Mouse (Mus musculus) embryonic facial prominence, embryonic 14.5 days (tissue): ENCODE results near the gene Lrp6. TPM values are rescaled to one million over a fixed set of nuclear protein-coding genes. Genes with fewer than 3 reads are reported as not detected.

Experiments used
- ATAC-seq: fragments of 200-750 bp; cut with Nextera tagmentation; 2 replicates; pipeline ENCODE4 v1.8.0; 2017; ENCODE audit warnings: low read depth, moderate number of reproducible peaks, moderate TSS enrichment
- DNase-seq: peaks from one replicate; pipeline ENCODE4 v3.0.0-alpha.2; 2015; ENCODE audit warnings: low spot score
- H3K27ac ChIP-seq: fragments of 300-500 bp; sonication (generic); replicated peaks from 2 replicates; pipeline ENCODE4 v1.5.1; 2014; ENCODE audit warnings: low read depth, mild to moderate bottlenecking, low read length, moderate library complexity
- H3K27me3 ChIP-seq: fragments of 300-500 bp; sonication (generic); replicated peaks from 2 replicates; pipeline ENCODE4 v1.6.1; 2014; ENCODE audit warnings: low read length; ENCODE audit not compliant: control insufficient read depth, insufficient read depth
- H3K36me3 ChIP-seq: fragments of 300-500 bp; sonication (generic); 2 replicates; pipeline ENCODE4 v1.6.1; 2014; ENCODE audit warnings: low read length, mixed read lengths; ENCODE audit not compliant: control insufficient read depth, insufficient read depth
- H3K4me1 ChIP-seq: fragments of 300-500 bp; sonication (generic); 2 replicates; pipeline ENCODE4 v1.6.1; 2014; ENCODE audit warnings: antibody characterized with exemption, low read length; ENCODE audit not compliant: control insufficient read depth, insufficient read depth
- H3K4me2 ChIP-seq: fragments of 300-500 bp; sonication (generic); 2 replicates; pipeline ENCODE4 v1.6.1; 2014; ENCODE audit warnings: low read depth, mild to moderate bottlenecking, low read length, moderate library complexity, mixed read lengths
- H3K4me3 ChIP-seq: fragments of 300-500 bp; sonication (generic); 2 replicates; pipeline ENCODE4 v1.5.1; 2014; ENCODE audit warnings: low read depth, mild to moderate bottlenecking, low read length
- H3K9ac ChIP-seq: fragments of 300-500 bp; sonication (generic); 2 replicates; pipeline ENCODE4 v1.6.1; 2014; ENCODE audit warnings: low read depth, mild to moderate bottlenecking, low read length, moderate library complexity, mixed read lengths
- H3K9me3 ChIP-seq: fragments of 300-500 bp; sonication (generic); 2 replicates; pipeline ENCODE4 v1.6.1; 2016; ENCODE audit warnings: low read length; ENCODE audit not compliant: control insufficient read depth
- WGBS: fragments of 180-500 bp; shearing (Covaris S2); extraction: QIAGEN DNeasy Blood & Tissue Kit; methylation state at CpG from one replicate; pipeline ENCODE4 v1.1.7; 2014; 5-methylcytosine and 5-hydroxymethylcytosine counted together
- polyA plus RNA-seq: library from polyadenylated mRNA; unstranded; fragments of >200 nt; fragmentation: Nextera tagmentation; extraction: Ambion mirVana; gene quantifications from 2 replicates; pipeline ENCODE4 v1.2.1, GENCODE M21; 2014

Lrp6 gene
- polyA plus RNA-seq, 1 experiment from 2014 or later: 39.8 TPM

DNA sequence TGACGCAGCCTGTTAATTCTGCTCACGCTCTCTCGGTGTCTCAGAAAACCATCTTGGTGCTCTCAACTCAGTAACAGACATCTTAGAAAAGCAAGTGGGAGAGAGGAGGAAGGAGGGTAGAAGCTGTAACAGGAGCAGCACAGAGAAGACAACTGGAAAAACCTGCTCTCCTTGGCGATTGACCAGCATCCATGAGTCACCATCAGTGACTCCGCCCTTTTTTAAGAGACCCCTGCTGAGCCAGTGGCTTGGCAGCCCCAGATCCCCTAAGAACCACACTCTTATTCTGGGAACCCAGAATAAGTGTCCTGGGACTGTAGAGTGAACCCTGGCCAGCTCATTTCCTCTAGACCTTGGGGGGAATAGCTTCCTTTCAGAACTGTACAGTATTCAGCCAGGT is 159.5 kb downstream of the Lrp6 start:
- Histone ChIP-seq H3K36me3 (no peaks in the 10 kb centered on the region), H3K4me1 (0 out of 2 replicates have a peak, but pooled peaks cover 4% of the 10 kb centered on the region), H3K27me3 (no peaks in the 10 kb centered on the region), H3K4me3 (no peak overlapping the region), H3K9ac (no peak overlapping the region), H3K9me3 (no peaks in the 10 kb centered on the region), H3K27ac (0 out of 2 replicates have a peak overlapping the region, but pooled peaks have one; percentile 21), H3K4me2 (no peak overlapping the region)
- DNase-seq: peak; percentile 46
- peak; percentile 63; the same call in 1 of the 2 replicates for ATAC-seq
- 54% methylated on average over 5 of the region's 5 CpGs for WGBS

DNA sequence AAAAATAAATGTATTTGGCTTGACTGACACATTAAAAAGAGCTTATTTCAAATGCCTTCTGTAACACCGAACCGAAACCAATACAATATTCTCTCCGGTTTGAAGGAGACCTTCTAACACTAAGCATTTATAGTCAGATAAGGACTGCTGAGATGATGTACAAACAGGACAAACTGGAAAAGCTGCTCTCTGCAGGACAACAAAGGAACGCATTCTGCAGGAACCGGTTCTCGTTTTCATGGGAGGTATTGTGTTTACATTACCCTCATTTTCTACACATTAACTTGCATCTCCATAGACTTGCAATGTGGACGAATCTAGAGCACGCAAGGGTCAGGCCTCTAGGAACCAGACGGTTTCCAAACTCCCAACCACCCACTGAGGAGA is 163.1 kb downstream of the Lrp6 start:
- no peak overlapping the region for H3K27ac ChIP-seq
- whole genome bisulfite sequencing: 78% methylated on average over 9 of the region's 9 CpGs

DNA sequence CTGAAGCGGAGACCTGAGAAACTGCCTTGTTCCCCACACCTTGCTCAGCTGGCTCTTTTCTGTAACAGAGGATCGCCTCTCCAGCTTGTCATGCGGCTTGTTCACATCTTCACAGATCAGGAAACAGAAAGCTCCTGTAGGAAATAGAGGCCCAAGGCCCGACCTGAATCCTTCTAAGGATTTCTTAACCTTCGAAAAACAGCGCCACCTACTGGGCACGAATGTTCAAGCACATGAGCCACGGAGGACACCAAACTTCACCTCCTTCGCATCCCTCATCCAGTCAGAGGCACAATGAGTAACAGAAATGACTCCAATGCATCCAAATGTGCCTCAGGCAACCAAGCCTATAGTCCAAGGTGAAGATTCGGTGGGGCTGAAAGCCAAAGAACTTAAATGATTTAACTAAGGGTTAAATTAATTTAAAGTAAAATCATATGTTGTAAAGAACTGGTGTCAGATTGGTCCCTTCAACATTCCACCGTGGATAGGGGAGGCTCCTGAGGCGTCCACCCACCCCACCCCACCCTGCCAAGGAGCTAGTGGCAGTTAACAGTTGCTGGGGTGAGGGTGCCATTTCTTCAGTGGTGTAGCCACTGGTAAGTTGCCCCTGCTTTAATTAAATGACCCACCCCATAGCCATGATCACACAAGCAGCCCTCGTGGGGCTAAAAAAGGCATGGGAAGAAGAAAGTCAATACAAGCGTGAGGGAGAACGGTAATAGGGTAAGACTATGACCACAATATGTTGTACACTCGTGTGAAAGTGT is 163.7 kb downstream of the Lrp6 start:
- Histone ChIP-seq H3K4me1 (0 out of 2 replicates have a peak, but pooled peaks cover 4% of the 10 kb centered on the region), H3K27ac (no peak overlapping the region), H3K27me3 (no peaks in the 10 kb centered on the region), H3K9ac (no peak overlapping the region), H3K36me3 (no peaks in the 10 kb centered on the region), H3K4me3 (no peak overlapping the region), H3K9me3 (no peaks in the 10 kb centered on the region), H3K4me2 (no peak overlapping the region)
- 0 out of 2 replicates have a peak, but pooled peaks have one; percentile 13 for ATAC-seq
- WGBS: 37% methylated on average over 16 of the region's 16 CpGs
- peak; percentile 89 for DNase-seq

More for the DNA sequence above, 163.1 kb downstream of the Lrp6 start:
- H3K4me1 ChIP-seq: 0 out of 2 replicates have a peak, but pooled peaks cover 4% of the 10 kb centered on the region
- no peak overlapping the region for H3K4me2 ChIP-seq
- H3K36me3 ChIP-seq: no peaks in the 10 kb centered on the region
- DNase-seq: peak; percentile 58
- peak; percentile 71 for ATAC-seq
- no peak overlapping the region for H3K4me3 ChIP-seq
- H3K27me3 ChIP-seq: no peaks in the 10 kb centered on the region
- H3K9ac ChIP-seq: no peak overlapping the region
- H3K9me3 ChIP-seq: no peaks in the 10 kb centered on the region

Other genes starting within 250 kb of the Lrp6 start
- 2.6 and 3.0 TPM in 2 replicates for gene Bcl2l14, start 170.6 kb downstream of the Lrp6 start, polyA plus RNA-seq
- gene Mansc1, start 65.5 kb upstream of the Lrp6 start, polyA plus RNA-seq: 1.9 and 2.1 TPM in 2 replicates
- 18.0 and 20.2 TPM in 2 replicates for gene Borcs5, start 72.5 kb upstream of the Lrp6 start, polyA plus RNA-seq
- 18.2 and 21.1 TPM in 2 replicates for gene Dusp16, start 225.7 kb upstream of the Lrp6 start, polyA plus RNA-seq